Mouse (Mus musculus): ENCODE data around the gene Atg14. TPM values are rescaled to one million over a fixed set of nuclear protein-coding genes. Genes with fewer than 3 reads are reported as not detected.

Atg14 gene
- polyA plus RNA-seq, 1 experiment = 16.0 TPM

GRCm38 (mm10) chr14:47498632-47499031 is 71.8 kb downstream of the Atg14 start:
- WGBS = 70% methylated on average over 5 of the region's 5 CpGs
- DNase-seq = no peak
- H3K4me3 ChIP-seq (replicated peaks; ENCODE audit: insufficient read depth, low read depth, low read length) = no peak overlapping the region
- TF ChIP-seq CTCF (IDR thresholded peaks at IDR 0.05; ENCODE audit: borderline replicate concordance, insufficient read depth, low read depth, low read length) = no peak
- no peak for TF ChIP-seq POLR2A (IDR thresholded peaks at IDR 0.05; ENCODE audit: borderline replicate concordance, insufficient read depth, low read length)
- H3K27me3 ChIP-seq (ENCODE audit: control insufficient read depth, insufficient read depth, low read length) = no peaks in the 10 kb centered on the region
- H3K4me1 ChIP-seq (ENCODE audit: control insufficient read depth, insufficient read depth, low read length) = no peaks in the 10 kb centered on the region
- H3K27ac ChIP-seq (ENCODE audit: insufficient read depth, low read length) = no peak overlapping the region

- H3K4me1 ChIP-seq (ENCODE audit: control insufficient read depth, insufficient read depth, low read length) = no peaks in the 10 kb centered on the region
- 86% methylated on average over 3 of the region's 3 CpGs for WGBS
- no peak overlapping the region for H3K4me3 ChIP-seq (replicated peaks; ENCODE audit: insufficient read depth, low read depth, low read length)
- no peaks in the 10 kb centered on the region for H3K27me3 ChIP-seq (ENCODE audit: control insufficient read depth, insufficient read depth, low read length)
- no peak for TF ChIP-seq CTCF (IDR thresholded peaks at IDR 0.05; ENCODE audit: borderline replicate concordance, insufficient read depth, low read depth, low read length)
- no peak for TF ChIP-seq POLR2A (IDR thresholded peaks at IDR 0.05; ENCODE audit: borderline replicate concordance, insufficient read depth, low read length)
- H3K27ac ChIP-seq (ENCODE audit: insufficient read depth, low read length) = no peak overlapping the region
- no peak for DNase-seq
These were observed 73.3 kb downstream of the Atg14 start for GRCm38 (mm10) chr14:47497166-47497565.

- WGBS = 96% methylated on average over 3 of the region's 3 CpGs
These were observed 74.5 kb downstream of the Atg14 start for GRCm38 (mm10) chr14:47495951-47496350.

GRCm38 (mm10) chr14:47493592-47494361 is 76.7 kb downstream of the Atg14 start:
- Histone ChIP-seq H3K4me3 (replicated peaks; ENCODE audit: insufficient read depth, low read depth, low read length) (no peak overlapping the region), H3K4me1 (ENCODE audit: control insufficient read depth, insufficient read depth, low read length) (peaks cover 3% of the 10 kb centered on the region; the same call in 1 of the 2 replicates), H3K27ac (ENCODE audit: insufficient read depth, low read length) (no peak overlapping the region), H3K27me3 (ENCODE audit: control insufficient read depth, insufficient read depth, low read length) (no peaks in the 10 kb centered on the region)
- WGBS = 95% methylated on average over 2 of the region's 2 CpGs
- DNase-seq = no peak
- TF ChIP-seq CTCF (IDR thresholded peaks at IDR 0.05; ENCODE audit: borderline replicate concordance, insufficient read depth, low read depth, low read length) (no peak), POLR2A (IDR thresholded peaks at IDR 0.05; ENCODE audit: borderline replicate concordance, insufficient read depth, low read length) (no peak)

More at GRCm38 (mm10) chr14:47495951-47496350, 74.5 kb downstream of the Atg14 start:
- no peak overlapping the region for H3K27ac ChIP-seq (ENCODE audit: insufficient read depth, low read length)
- no peak overlapping the region for H3K4me3 ChIP-seq (replicated peaks; ENCODE audit: insufficient read depth, low read depth, low read length)
- no peaks in the 10 kb centered on the region for H3K27me3 ChIP-seq (ENCODE audit: control insufficient read depth, insufficient read depth, low read length)
- H3K4me1 ChIP-seq (ENCODE audit: control insufficient read depth, insufficient read depth, low read length) = no peaks in the 10 kb centered on the region
- TF ChIP-seq POLR2A (IDR thresholded peaks at IDR 0.05; ENCODE audit: borderline replicate concordance, insufficient read depth, low read length) (no peak), CTCF (IDR thresholded peaks at IDR 0.05; ENCODE audit: borderline replicate concordance, insufficient read depth, low read depth, low read length) (no peak)
- DNase-seq = no peak

Other genes with a start within 250 kb of the Atg14 start
- gene Lgals3, start 202.9 kb downstream of the Atg14 start, polyA plus RNA-seq (2012; rRNA removed) = 3.7 and 4.7 TPM in 2 replicates
- gene Dlgap5, start 152.2 kb downstream of the Atg14 start, polyA plus RNA-seq (2012; rRNA removed) = 0.22 and 0.31 TPM in 2 replicates
- 30.7 and 30.8 TPM in 2 replicates for gene Fbxo34, start 120.2 kb downstream of the Atg14 start, polyA plus RNA-seq (2012; rRNA removed)
- 60.7 and 62.0 TPM in 2 replicates for gene Ktn1, start 77.8 kb upstream of the Atg14 start, polyA plus RNA-seq (2012; rRNA removed)

Data from cerebellum, adult 2 months (tissue).